Mouse (Mus musculus) heart, postnatal 4 days (tissue): ENCODE data around the gene Pacs2. TPM values are rescaled to one million over a fixed set of nuclear protein-coding genes. Genes with fewer than 3 reads are reported as not detected.

Experiments used
- DNase-seq: peaks from one replicate; pipeline ENCODE4 v3.0.0; 2021
- total RNA-seq, 2 experiments: library from RNA; stranded (reverse); gene quantifications; 2 replicates each; pipeline ENCODE4 v1.2.3; 2021

Pacs2 gene
- 10 to 100 TPM; 31.8 to 33.4 TPM for total RNA-seq

GRCm38 (mm10) chr12:113013604-113014558, at the start of gene Pacs2:
Pacs2 (plus strand) TSS chr12:113014508.
- peak; percentile 96 for DNase-seq

DNA sequence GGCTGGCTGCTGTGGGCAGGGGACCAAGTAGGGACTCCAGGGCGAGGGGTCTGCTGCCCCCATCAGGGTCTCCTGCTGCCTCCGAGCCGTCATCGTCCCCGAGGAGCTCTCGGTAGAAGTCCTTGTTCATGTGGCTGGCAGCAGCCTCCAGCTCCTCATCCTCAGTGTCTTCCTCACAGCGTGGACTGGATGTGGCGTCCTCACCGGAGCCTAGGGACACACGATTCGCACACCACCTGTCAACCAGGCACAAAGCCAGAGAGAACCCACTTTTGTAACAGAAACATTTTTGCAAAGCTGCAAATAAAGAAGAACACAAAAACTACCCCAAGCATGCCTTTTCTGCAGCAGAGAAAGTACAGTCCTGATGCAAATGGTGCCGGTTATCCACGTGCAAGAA, 48.5 kb upstream of the Pacs2 start:
- no peak for DNase-seq

DNA sequence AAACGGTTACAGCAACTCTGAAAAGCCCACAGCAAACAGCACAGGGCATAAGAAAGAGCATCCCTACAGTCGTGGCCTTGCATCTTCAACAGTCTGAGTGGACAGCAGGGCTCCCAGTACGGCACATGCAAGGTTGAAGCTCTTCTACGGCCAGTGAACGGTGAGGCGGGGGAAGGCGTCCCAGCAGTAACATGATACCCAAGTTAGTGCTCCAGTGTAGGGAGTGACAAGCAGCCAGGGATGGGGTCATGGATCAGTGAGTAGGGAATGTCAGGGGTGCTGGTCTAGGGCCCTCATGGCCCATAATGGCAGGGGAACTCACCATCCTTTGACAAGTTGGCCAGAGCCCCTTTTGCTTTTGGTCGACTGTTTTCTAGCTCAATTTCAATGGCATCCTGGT, 45.4 kb upstream of the Pacs2 start:
- DNase-seq, result no peak

- DNase-seq, result peak; percentile 65
Measured at GRCm38 (mm10) chr12:112969616-112970015, 44.7 kb upstream of the Pacs2 start.

- no peak for DNase-seq
Measured at GRCm38 (mm10) chr12:112974736-112975135, 39.6 kb upstream of the Pacs2 start.

DNA sequence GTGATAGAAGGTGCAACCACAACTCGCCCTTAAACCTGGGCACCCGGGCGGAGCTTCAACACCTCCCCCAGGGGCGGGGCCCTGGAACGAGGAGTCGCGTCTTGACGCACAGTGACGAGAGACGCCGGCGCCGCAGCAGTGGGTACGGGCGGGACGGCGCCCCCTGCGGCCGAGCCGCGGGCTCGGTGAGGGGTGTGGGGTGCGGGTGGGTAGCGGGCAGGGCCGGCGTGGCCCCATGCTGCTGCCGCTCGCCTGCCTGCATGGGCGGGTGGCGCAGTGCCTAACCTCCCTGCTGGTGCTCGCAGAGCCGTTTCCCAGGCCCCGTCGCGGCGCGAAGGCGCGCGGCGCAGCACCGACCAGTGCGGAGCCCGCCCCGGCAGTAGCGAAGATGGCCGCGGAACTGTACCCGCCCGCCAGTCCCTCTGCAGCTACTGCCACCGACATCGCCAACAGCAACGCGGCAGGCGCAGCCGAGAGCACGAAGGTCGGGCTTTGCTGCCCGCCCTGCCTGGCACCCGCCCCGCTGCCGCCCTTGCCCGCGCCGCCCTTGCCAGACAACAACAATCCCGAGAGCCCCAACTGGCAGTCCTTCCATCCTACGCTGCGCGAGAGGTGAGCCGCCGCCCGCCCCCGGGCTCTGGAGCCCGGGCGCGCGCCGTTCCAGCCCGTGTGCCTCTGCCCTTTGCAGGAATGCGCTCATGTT, 37.8 kb upstream of the Pacs2 start, which contains the start of gene Btbd6:
Gene Btbd6, plus strand, starts transcription at position 112 of the 703 bp plus-strand sequence.
- peak; percentile 91 for DNase-seq

- DNase-seq, result no peak
Measured at GRCm38 (mm10) chr12:112977156-112977555, 37.2 kb upstream of the Pacs2 start.

GRCm38 (mm10) chr12:112982031-112982430, 32.3 kb upstream of the Pacs2 start:
- no peak for DNase-seq

GRCm38 (mm10) chr12:112985346-112985745, 29.0 kb upstream of the Pacs2 start:
- no peak for DNase-seq

GRCm38 (mm10) chr12:112987877-112988276, 26.4 kb upstream of the Pacs2 start:
- DNase-seq, result peak; percentile 67

DNA sequence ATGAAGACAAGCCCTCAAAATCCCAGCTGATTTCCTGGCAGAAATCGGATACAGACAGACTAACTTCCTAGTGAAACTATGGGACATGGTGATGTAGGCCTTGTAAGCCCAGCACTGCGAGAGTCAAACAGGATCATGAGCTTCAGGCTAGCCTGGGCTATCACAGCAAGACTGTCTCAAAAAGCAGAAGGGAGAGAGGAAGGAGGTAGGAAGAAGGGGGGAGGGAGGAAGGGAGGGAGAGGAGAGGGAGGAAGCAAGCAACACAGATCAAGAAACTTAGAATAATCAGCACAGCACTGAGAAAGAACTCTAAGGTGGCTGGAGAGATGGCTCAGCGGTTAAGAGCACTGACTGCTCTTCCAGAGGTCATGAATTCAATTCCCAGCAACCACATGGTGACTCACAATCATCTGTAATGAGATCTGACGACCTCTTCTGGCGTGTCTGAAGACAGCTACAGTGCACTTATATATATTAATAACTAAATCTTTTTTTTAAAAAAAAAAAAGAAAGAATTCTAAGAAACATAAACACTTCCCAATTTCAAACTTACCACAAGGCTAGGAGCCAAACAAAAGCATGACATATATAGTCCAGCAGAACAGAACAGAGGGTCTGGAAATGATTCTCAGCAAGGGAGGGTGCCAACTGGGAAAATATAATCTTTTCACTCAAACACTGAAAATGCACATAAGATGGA, 23.5 kb upstream of the Pacs2 start:
- DNase-seq, result no peak

GRCm38 (mm10) chr12:112991444-112991843, 22.9 kb upstream of the Pacs2 start:
- no peak for DNase-seq

DNA sequence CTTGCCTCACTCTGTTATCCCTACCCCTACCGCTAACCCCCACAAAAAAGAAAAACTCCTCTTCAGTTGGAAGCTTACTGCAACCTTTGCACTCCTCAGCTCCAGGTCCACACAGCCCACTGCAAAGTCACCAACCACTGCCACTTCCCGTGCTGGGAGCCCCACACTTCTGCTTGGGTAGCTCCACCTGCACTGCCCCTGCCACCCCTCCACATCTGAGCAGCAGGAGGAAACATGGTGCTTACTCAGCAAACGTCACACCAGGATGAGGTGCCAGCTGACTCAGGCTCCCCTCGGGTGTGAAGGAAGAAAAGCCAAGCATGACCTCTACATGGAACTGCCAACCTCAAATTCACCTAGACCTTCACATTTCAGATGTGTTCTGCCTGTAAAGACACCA, 20.2 kb upstream of the Pacs2 start:
- DNase-seq, result no peak

DNA sequence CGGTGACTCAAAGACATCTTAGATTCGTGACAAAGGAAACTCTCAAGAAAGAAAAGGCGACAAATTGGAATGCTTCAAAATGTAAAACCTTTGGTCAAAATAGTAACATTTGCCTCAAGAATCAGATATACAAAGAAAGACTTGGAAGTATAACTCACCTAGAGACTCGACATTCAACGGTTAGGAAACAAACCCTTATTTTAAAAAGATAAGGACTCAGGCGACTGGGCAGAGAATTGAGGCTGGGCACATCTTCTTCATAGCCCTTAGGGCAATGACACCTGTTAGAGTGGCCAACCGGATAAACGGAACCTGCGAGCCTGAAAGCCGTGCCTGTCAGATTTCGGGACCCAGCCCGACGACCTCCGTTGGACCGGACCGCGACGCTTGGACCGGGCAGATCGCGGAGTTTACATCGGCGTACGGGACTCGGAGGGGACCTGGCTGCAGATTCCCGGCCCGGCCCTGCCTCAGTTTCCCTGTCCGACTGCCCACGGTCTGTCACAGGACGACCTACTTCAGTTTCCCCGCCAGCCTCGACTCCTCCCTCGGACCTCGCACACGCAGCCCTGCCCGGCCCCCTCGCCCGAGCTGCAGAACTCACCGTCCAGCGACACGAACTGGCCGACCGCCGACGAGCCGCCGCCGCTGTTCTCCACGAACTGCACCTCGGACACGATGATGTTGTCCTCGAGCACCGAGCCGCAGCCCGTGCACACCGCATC, 14.6 kb upstream of the Pacs2 start:
- DNase-seq, result no peak

DNA sequence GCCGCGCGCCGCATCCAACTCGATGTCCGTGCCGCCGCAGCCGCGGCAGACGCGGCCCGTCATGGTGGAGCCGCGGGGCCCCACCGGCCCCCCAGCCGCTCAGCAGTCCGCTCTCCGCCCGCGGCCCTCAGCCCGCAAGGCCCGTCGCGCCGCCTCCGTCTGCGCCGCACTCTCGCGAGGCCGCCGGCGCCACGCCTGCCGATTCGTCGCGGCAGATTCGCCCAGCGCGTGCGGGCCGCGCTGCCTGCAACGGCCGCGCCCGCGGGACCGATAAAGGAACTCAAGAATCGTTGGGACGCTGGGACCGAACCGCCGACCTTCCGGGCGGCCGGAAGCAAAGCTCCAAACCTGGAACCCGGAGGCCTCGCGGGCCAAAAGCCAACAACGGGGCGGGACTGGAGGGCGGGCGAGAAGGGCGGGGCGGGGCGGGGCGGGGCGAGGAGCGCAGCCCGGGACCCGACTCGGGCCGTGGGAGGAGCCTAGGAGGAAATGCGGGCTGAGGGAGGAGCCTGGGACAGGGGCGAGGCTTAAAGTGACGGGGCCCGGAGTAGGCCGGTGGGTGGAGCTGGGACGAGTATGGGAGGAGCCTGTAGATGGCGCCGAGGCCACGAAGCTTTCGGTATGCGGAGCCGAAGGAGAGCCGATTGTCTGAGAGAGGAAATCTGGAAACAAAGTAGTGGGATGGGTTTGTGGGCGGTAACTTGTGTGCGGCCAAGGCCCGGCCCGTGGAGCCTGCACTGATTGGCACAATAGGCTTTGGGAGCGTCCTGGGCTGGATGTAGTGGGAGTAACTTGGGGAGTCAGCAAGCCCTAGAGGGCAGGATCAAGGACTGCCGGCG, 13.8 kb upstream of the Pacs2 start, which contains the start of gene Brf1:
Gene Brf1, minus strand, starts transcription at position 411 of the 839 bp plus-strand sequence.
- DNase-seq, result peak; percentile 98

GRCm38 (mm10) chr12:113001133-113001474, 13.2 kb upstream of the Pacs2 start:
- DNase-seq, result no peak

- DNase-seq, result no peak
Measured at GRCm38 (mm10) chr12:113002667-113003066, 11.6 kb upstream of the Pacs2 start.

DNA sequence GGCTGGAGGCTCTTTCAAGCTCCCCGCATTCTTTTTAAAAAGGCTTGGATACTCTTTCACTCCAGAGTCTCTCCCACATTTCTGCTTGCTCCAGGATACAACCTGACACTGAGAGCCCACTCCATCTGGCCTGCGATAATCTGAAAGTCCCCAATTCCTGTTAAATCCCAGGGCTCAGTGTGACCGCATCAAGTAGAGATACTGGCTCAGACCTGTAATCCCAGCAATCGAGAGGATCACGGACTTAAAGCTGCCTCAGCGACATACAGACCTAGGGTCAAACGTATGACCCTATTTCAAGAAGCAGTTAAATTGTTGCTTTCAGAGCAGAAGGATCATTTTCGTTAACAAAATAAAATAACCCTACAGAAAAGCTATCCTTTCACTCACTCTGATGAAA, 10.3 kb upstream of the Pacs2 start:
- no peak for DNase-seq

DNA sequence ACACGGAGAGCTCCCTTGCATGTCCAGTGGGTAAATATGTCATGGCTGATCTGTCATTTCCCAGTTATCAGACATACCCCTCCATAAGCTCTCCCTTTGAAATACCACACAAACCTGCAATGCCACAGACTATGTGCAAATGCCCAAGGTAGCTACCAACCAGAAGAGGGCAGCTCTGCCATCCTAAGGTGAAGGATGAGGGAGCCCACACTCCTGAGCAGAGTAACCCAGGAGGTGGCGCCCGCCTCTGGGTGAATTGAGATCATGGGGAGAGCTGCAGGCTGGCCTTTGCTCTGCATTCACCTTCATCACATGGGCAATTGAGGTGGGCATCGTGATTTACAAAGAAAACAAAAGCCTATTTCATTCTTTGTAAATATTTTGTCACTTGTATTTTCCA, 9.3 kb upstream of the Pacs2 start:
- peak; percentile 80 for DNase-seq

DNA sequence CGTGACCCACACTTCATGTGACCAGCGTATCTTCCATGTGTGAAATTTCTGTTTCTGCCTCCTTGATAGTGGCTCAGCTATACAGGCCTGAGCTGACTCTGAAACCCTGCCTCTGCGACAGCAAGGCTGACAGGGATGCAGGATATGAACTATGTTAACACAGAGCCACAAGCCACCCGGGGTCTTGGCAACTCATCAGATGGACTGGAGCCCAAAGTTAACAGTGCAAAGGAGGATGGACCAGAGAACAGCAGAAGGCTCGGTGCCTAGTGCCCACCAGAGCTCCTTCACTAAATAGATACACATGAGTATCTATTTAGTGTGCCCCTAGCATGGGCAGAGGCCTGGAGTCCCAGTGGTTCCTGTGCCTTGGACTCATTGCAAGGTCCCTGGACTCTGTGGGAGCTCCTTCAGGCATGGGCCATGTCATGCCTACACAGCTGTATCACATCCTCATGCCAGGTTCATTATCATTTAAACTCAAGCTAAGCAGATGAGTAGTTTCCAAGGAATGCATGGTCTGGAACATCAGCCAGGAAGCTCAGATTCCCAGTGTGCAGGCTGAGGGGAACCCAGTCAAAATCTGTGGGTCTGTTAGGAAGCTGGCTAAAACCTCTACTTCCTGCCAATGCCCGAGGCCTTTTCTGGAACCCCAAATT, 2.5 kb upstream of the Pacs2 start:
- peak; percentile 59 for DNase-seq

- DNase-seq, result no peak
Measured at GRCm38 (mm10) chr12:113012443-113012842, 1.9 kb upstream of the Pacs2 start.
